Mouse (Mus musculus) stomach, postnatal 0 days (tissue): ENCODE results near the gene Rtl5.

ENCODE experiments used
- CTCF ChIP-seq: IDR thresholded peaks from 2 replicates; pipeline ENCODE4 v1.5.1; 2016; ENCODE audit warnings: antibody characterized with exemption, low read depth, mild to moderate bottlenecking, moderate library complexity
- EP300 ChIP-seq: optimal IDR thresholded peaks from 2 replicates; pipeline ENCODE3; 2016; ENCODE audit warnings: antibody characterized with exemption

DNA sequence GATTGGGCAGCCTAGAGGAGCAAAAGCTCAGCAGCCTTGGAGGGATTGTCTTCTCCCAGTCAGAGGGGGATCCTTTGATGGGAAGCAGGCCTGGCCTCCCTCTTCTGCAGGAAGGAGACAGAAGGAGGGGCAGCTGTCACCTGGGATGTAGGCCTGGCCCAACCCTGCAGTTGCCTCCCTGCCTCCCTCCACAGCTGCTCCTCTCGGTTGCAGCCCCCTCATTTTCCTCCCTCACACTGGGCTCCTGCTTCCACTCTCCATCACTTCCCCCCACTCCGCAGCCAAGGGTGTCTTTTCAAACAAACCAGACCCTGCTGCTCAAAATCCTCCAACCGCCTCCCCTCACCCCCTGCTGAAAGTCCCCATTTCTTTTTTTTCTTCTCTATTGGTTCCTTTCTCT, 52.2 kb downstream of the Rtl5 start:
- TF ChIP-seq CTCF (no peak), EP300 (no peak)
